Mouse (Mus musculus): Measurements from ENCODE around the gene Kif1c.

GRCm38 (mm10) chr11:70697376-70697775 is 3.0 kb upstream of the Kif1c start:
- TF ChIP-seq CTCF (conservative IDR thresholded peaks at IDR 0.05; ENCODE audit: insufficient read depth, insufficient read length, low read depth, low read length) (0 out of 2 replicates have a peak, but pooled peaks have one; percentile 14), POLR2A (IDR thresholded peaks at IDR 0.05; ENCODE audit: low read depth, low read length) (no peak)

Data from kidney, adult 2 months (tissue).